Mouse (Mus musculus) cerebellum, adult 2 months (tissue): ENCODE results near the gene Gm2310. TPM values are rescaled to one million over a fixed set of nuclear protein-coding genes. Genes with fewer than 3 reads are reported as not detected.
A peak's percentile ranks its signal among the peaks of the same experiment; 100 is the strongest.
"Not testable (repeated sequence)": the region's sequence is repeated elsewhere in the genome, so short reads cannot be mapped to it uniquely, and the experiment has no call there.

Experiments
- DNase-seq, 2 experiments: peaks; one replicate each; pipeline ENCODE4 v3.0.0; 2021
- H3K27ac ChIP-seq: fragments of 200-500 bp; 2 replicates; pipeline ENCODE4 v1.5.1; 2012; ENCODE audit warnings: low read length, control low read depth, inconsistent platforms; ENCODE audit not compliant: insufficient read depth
- H3K27me3 ChIP-seq: fragments of 200-500 bp; 2 replicates; pipeline ENCODE4 v1.6.1; 2012; ENCODE audit warnings: inconsistent platforms, mild to moderate bottlenecking, low read length, moderate library complexity; ENCODE audit not compliant: control insufficient read depth, insufficient read depth
- H3K4me1 ChIP-seq: fragments of 200-500 bp; 2 replicates; pipeline ENCODE4 v1.6.1; 2011; ENCODE audit warnings: low read length; ENCODE audit not compliant: control insufficient read depth, insufficient read depth
- H3K4me3 ChIP-seq: fragments of 200-500 bp; replicated peaks from 2 replicates; pipeline ENCODE3; 2011; ENCODE audit warnings: mild to moderate bottlenecking, low read depth, low read length, control low read depth; ENCODE audit not compliant: insufficient read depth
- CTCF ChIP-seq: fragments of 200-500 bp; IDR thresholded peaks from 2 replicates; pipeline ENCODE4 v1.5.1; 2011; ENCODE audit warnings: low read depth, mild to moderate bottlenecking, control low read depth, low read length, moderate library complexity, borderline replicate concordance; ENCODE audit not compliant: insufficient read depth
- POLR2A ChIP-seq: fragments of 200-500 bp; IDR thresholded peaks from 2 replicates; pipeline ENCODE4 v1.6.1; 2011; ENCODE audit warnings: low read length, control low read depth, borderline replicate concordance; ENCODE audit not compliant: insufficient read depth
- WGBS: fragments of 180-500 bp; shearing (Covaris S2); methylation state at CpG from one replicate; pipeline ENCODE4 v1.1.7; 2018; 5-methylcytosine and 5-hydroxymethylcytosine counted together
- polyA plus RNA-seq: library from polyadenylated mRNA; depleted of rRNA; stranded (reverse); fragments of >200 nt; gene quantifications from 2 replicates; pipeline ENCODE4 v1.2.3, GENCODE M21; 2012; rRNA removed

Gm2310 gene
- polyA plus RNA-seq, result not detected in 2 replicates

DNA sequence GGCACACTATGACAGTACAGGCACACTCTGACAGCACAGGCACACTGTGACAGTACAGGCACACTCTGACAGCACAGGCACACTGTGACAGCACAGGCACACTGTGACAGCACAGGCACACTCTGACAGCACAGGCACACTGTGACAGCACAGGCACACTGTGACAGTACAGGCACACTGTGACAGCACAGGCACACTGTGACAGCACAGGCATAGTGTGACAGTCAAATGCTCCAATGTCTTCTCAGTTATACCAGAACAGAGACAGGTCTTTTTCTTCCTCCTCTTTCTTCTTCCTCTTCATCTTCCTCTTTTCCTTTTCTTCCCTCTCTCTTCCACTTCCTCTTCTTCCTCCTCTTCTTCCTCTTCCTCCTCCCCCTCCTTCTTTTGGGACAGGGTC, at the start of gene Gm2310:
Gm2310 (minus strand) TSS at position 101 of the 400 bp plus-strand sequence.
- not testable (repeated sequence) for H3K27ac ChIP-seq, DNase-seq, H3K4me1 ChIP-seq, H3K27me3 ChIP-seq, H3K4me3 ChIP-seq

DNA sequence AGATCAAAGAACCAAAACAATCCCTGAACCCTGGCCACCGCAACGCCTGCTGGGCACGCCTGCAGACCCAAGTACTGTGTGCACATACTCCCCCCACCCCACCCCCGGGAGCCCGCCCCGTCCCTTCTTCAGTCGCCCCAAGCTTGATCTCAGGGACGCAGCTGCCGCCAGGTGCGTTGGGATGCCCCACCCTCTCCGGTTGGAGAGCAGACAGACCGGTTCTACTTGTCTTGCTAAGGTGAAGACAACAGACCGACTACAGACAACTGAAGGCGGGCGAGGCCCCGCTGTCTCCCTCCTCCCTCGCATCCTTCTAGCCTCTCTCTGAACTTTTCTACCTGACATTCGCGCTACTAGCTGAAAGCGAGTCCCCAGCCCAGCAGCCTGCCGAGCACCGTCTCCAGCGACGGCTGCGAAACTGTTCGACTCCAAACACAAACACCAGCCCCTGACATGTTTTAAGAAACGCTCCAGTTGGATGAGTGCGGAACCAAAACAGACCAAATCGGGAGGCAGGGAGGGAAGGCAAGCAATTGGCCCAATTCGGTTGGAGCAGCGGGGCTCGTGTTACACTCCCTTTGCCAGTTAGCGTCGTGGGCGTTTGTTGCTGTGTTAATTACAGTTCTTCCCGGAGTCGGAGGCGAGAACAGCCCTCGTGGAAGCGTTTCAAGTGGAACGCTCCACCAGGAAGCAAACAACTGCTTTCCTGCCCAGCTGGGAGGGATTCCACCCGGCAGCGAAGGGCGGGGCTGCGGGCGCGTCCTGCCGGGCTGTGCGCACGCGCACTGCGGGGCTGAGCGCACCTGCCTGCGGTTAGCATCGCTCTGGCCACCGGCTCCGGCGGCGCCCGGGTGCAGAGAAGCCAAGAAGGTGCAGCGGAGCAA, 49.1 kb upstream of the Gm2310 start:
- TF ChIP-seq CTCF, result no peak
- peak; percentile 45; the same call in 1 of the 2 replicates for TF ChIP-seq POLR2A
- DNase-seq, result peak; percentile 87 to 89
- Histone ChIP-seq H3K4me1 (no peaks in the 10 kb centered on the region), H3K27me3 (no peaks in the 10 kb centered on the region), H3K27ac (no peak overlapping the region; the same call in 1 of the 2 replicates), H3K4me3 (peak overlapping the region; percentile 72)
- WGBS, result under 1% methylated on average over 61 of the region's 61 CpGs

DNA sequence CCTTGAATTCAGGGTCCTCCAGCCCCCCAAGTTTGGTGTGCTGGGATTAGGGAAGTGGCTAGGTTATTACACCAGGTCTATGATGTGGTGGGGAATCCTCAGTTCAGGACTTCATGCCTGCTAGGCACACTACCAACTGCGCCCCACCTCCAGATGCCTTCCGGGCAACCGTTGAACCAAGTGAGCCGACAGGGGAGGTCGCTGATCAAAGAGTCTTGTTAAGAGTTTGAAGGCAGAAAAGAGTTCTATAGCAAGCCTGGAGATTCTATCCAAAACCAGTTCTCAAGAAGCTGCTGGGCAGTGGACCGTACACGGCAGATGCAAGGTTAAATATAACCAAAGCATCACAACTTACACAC, 48.5 kb upstream of the Gm2310 start:
- no peak for DNase-seq
- H3K4me3 ChIP-seq, result peak overlapping the region; percentile 72
- H3K4me1 ChIP-seq, result no peaks in the 10 kb centered on the region
- no peaks in the 10 kb centered on the region for H3K27me3 ChIP-seq
- no peak overlapping the region for H3K27ac ChIP-seq
- WGBS, result 19% methylated on average over 7 of the region's 7 CpGs
- no peak for TF ChIP-seq POLR2A
- no peak for TF ChIP-seq CTCF

DNA sequence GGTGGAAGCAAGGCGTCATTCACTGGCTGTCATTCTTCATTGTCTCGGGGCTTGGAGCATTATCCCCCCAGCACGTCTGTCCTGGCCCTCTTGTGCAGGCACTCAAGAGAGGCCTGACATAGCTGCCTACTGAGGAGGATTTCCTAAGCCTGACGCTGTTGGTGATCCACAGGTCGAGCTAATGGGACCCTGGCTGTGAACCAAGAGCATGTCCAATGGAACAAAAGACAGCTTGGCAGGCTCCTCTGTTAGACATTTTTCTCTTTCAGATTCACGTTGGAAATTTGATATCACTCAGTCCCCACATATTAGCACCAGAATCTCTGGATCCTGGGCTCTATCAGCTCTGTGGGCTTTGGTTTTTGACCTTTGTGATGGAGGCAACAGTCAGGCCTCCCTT, 45.7 kb upstream of the Gm2310 start:
- H3K4me1 ChIP-seq, result no peaks in the 10 kb centered on the region
- 39% methylated on average over 6 of the region's 6 CpGs for WGBS
- TF ChIP-seq POLR2A, result no peak
- TF ChIP-seq CTCF, result no peak
- H3K4me3 ChIP-seq, result no peak overlapping the region
- no peak overlapping the region for H3K27ac ChIP-seq
- DNase-seq, result no peak
- no peaks in the 10 kb centered on the region for H3K27me3 ChIP-seq

DNA sequence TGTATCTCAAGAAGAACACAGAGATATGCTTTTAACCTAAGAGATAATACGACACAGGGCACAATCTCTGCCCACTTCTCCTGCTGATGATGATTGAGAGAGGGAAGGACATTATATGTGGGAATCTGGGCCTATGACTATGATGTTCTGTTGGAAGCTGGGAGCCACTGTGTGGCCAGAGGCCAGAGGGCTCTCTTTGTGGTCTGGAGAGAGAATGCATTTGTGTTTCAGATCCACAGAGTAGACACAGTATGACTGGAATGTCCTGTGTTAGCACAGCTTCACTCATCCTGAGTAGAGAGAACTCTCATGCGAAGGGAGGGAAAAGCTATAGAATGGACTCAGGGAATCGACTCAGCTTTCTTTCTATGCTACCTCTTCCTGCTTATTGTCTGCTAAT, 44.6 kb upstream of the Gm2310 start:
- Histone ChIP-seq H3K27me3 (no peaks in the 10 kb centered on the region), H3K4me3 (no peak overlapping the region), H3K27ac (no peak overlapping the region), H3K4me1 (no peaks in the 10 kb centered on the region)
- no peak for TF ChIP-seq CTCF
- no peak for TF ChIP-seq POLR2A
- DNase-seq, result no peak
- WGBS, result 97% methylated on average over 3 of the region's 3 CpGs

DNA sequence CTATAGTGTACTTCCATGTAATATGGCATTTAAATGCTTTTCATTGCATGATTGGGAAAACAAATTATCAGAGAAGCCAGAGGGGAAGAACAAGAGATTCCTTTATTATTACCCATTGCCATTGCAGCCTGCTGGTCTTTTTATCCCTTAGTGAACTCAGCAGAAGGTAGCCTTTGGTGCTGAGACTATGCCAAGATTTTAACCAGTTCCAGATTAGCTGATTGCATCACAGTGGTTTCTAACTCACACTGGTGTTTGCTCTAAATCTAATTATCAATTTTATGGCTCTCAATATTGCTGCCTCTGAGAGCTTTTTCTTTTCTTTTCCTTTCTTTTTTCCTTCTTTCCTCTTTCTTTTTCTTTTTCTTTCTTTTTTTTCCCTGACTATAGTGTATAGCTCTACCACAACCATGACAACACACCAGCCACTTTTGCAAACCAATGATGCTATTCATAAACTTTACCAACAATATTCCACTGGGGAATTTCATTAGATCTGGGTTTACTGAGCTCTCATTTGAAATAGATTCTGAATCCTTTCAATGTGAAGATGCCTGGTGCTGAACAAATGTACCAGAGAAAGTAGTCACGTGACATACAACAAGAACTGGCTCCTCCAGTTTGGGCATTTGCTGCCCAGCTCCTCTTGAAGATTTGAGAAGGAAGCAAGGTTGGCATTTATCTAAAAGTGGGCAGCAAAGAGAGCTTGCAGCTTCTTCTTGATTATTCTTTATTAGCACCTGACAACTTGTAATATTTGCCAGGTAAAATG, 43.9 kb upstream of the Gm2310 start:
- WGBS, result 82% methylated on average over 1 of the region's 1 CpGs
- H3K27me3 ChIP-seq, result no peaks in the 10 kb centered on the region
- no peak for DNase-seq
- no peaks in the 10 kb centered on the region for H3K4me1 ChIP-seq
- H3K27ac ChIP-seq, result no peak overlapping the region
- H3K4me3 ChIP-seq, result no peak overlapping the region
- no peak for TF ChIP-seq POLR2A
- no peak for TF ChIP-seq CTCF

DNA sequence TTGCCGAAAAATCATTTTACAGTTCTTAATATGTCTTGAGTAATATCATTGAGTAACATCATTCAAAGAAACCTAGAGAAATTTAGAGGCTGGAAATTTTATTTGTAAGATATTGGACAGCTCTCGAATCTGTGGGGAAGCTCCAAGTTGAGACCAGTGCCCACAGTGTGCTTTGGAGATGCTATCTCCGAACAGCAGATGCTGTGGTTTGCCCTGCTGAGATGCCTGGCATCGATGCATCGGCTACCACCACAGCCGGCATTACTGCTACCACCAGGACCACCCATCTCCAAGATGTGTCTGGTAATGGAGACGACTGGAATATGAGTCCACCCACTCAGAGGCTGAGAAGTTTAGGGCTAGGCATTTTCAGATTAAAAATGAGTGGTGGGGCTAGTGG, 43.0 kb upstream of the Gm2310 start:
- 32% methylated on average over 7 of the region's 7 CpGs for WGBS
- TF ChIP-seq POLR2A, result no peak
- TF ChIP-seq CTCF, result no peak
- no peak overlapping the region for H3K27ac ChIP-seq
- no peaks in the 10 kb centered on the region for H3K4me1 ChIP-seq
- no peak overlapping the region for H3K4me3 ChIP-seq
- no peaks in the 10 kb centered on the region for H3K27me3 ChIP-seq
- DNase-seq, result no peak

DNA sequence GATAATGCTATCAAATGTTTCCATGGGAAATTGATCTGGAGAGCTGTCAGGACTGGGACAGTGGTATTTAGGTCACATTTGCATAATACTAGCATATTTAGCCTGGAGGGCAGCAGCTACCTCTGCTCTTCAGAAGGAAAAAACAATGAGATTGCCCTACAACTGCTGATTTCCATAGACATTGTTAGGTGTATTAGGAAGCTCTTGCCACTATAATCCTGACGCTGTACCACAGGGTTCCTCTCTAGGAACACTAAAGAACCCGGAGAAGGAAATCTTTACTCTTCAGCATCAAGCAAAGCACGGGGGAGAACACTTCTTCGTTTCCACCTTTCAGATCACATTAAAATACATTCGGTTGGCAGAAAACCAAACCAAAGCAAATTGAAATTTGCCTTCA, 11.4 kb upstream of the Gm2310 start:
- Histone ChIP-seq H3K27me3 (no peaks in the 10 kb centered on the region), H3K4me1 (no peaks in the 10 kb centered on the region), H3K4me3 (no peak overlapping the region), H3K27ac (no peak overlapping the region)
- TF ChIP-seq CTCF, result no peak
- no peak for TF ChIP-seq POLR2A
- DNase-seq, result no peak
- WGBS, result 26% methylated on average over 5 of the region's 5 CpGs
